Mouse (Mus musculus): ENCODE measurements at regions not wholly inside any gene's neighbourhood (a gene's known extent, or its start where the extent isn't known, plus 50 kb on each side); places are given as distances from the start of the nearest gene placed in this dataset.

- DNase-seq (ENCODE audit: low spot score), result no peak
These were observed 347.6 kb upstream of the Tbc1d2b start for GRCm38 (mm10) chr9:90618154-90618553.

DNA sequence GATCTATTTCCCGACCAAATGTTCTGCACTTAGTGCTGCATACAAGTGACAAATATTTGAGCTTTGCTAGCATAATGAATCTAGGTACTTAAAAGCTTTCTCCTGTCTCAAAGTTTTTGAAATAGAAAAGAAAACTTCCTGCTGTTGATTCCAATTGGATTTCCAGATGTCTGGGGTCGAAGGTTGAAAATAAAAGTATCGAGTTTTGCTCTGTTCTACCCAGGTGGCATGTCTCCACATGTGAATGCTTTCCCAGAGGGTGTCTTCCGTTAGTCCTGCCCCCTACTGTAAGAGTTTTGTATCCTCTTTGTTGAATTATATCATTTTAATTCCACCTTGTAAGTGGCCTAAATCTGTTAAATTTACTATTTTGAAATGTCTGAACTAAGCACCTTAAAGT lies 327.3 kb upstream of the Tbc1d2b start:
- DNase-seq (ENCODE audit: low spot score), result no peak

GRCm38 (mm10) chr9:90556742-90557141 lies 286.1 kb upstream of the Tbc1d2b start:
- DNase-seq (ENCODE audit: low spot score), result no peak

- no peak for DNase-seq (ENCODE audit: low spot score)
These were observed 285.6 kb upstream of the Tbc1d2b start for GRCm38 (mm10) chr9:90556216-90556615.

DNA sequence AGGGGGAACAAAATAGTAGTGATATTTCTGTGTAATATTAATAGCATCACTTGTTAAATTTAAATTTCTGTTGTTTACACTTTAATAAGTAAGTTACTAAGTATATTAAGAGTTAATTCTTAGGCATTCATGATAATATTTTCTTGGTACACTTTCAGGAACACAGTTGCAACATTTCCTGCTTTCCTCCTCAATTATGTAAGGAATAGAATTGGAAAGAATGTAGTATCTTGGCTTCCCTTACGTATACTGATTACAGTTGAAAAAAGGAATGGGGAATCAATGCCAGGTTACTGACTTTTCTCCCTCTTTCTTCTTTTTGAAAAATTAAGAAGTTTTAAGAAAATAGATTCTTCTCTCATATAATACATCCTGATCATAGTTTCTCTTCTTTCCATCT lies 277.3 kb upstream of the Tbc1d2b start:
- DNase-seq (ENCODE audit: low spot score), result peak; percentile 60

DNA sequence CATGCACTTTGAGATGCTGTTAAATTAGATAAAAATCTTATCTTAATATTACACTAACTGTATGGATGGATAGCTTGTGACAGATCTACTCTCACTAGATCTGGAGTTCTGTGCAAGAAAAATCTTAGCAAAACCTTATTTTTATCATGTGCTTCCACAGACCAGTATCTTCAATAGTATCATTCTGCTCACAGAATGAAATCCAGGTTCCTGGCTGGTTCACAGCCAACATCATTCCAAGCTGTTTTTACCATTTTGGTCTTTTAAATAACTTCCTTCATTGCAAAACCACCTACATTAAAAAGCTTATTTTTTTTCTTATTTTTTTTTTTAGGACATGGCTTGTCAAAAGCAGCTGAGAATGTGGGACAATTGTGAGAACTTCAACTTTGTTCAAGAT lies 276.1 kb upstream of the Tbc1d2b start:
- DNase-seq (ENCODE audit: low spot score), result no peak

DNA sequence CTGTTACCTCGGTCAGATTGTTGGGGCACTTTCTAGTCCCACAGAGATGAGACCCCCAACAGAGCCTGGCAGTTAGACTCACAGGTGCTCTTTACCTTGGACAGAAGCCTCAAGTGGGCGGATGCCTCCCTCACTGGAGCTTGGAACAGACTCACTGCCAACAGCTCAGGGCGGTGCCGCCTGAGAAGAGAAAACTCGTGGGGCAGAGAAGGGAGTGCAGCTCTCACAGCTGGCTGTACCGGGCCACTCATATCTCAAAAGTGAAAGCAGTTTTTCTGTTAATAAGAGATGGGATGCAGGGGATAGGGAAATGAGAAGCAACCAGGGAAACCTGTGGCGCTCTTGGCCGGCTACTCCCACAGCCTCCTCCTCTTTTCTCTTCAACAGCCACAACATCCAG lies 267.1 kb upstream of the Tbc1d2b start:
- peak; percentile 11 for DNase-seq (ENCODE audit: low spot score)

- DNase-seq (ENCODE audit: low spot score), result no peak
These were observed 262.8 kb upstream of the Tbc1d2b start for GRCm38 (mm10) chr9:90533372-90533771.

GRCm38 (mm10) chr9:90521186-90521585 lies 250.6 kb upstream of the Tbc1d2b start:
- DNase-seq (ENCODE audit: low spot score), result no peak

DNA sequence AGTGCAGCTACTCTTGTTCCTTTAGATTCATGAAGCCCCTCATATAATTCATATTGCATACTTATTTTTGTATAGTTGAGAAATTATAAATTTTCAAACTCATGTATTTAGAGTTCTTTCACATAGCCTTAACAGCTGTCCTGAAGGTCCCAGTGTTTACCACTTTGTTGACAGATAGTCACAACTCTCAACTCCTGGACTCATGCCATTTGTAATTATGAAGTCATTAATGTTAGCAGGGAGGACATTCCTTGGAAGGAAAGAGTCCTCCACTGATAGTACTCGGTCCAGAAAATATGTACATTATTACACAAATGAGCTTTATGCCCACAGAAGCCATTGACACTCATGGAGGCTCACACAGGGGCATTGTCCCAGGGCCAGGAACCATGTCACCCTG lies 224.3 kb upstream of the Tbc1d2b start:
- no peak for DNase-seq (ENCODE audit: low spot score)

GRCm38 (mm10) chr9:90490561-90491152 lies 220.1 kb upstream of the Tbc1d2b start:
- no peak for DNase-seq (ENCODE audit: low spot score)

DNA sequence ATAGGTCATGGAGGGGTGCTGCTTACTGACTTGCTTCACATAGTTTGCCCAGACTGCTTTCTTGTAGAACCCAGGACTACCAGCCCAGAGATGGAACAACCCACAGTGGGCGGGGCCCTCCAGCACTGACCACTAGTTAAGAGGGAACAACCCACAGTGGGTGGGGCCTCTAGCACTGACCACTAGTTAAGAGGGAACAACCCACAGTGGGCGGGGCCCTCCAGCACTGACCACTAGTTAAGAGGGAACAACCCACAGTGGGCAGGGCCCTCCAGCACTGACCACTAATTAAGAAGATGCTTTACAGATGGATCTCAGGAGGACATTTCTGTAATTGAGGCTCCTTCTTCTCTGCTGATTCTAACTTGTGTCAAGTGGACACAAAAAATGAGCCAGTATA lies 180.0 kb upstream of the Tbc1d2b start:
- no peak for DNase-seq (ENCODE audit: low spot score)

DNA sequence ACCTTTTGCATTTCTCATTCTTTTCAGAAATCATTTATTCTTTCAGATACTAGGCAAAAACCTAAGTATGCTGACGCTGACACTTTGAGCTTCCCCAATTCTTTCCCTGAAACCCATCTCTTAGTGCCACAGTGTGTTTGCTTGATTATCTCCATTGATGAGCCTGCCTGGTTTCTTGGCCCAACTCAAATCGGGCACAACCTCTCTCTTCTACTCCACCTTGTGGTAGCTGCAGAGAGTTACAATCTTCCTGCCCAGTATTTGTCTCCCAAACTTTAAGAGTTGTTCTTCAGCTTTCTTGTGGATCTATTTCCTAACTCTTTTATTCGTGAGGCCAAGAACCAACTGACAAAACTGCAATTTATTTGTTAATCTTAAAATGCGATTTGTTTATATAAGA lies 176.4 kb upstream of the Tbc1d2b start:
- DNase-seq (ENCODE audit: low spot score), result peak; percentile 17

GRCm38 (mm10) chr9:90434902-90435301 lies 164.3 kb upstream of the Tbc1d2b start:
- no peak for DNase-seq (ENCODE audit: low spot score)

- DNase-seq (ENCODE audit: low spot score), result no peak
These were observed 160.3 kb upstream of the Tbc1d2b start for GRCm38 (mm10) chr9:90430898-90431297.

GRCm38 (mm10) chr9:90421662-90422061 lies 151.1 kb upstream of the Tbc1d2b start:
- no peak for DNase-seq (ENCODE audit: low spot score)

GRCm38 (mm10) chr9:90419762-90420541 lies 149.3 kb upstream of the Tbc1d2b start:
- no peak for DNase-seq (ENCODE audit: low spot score)

DNA sequence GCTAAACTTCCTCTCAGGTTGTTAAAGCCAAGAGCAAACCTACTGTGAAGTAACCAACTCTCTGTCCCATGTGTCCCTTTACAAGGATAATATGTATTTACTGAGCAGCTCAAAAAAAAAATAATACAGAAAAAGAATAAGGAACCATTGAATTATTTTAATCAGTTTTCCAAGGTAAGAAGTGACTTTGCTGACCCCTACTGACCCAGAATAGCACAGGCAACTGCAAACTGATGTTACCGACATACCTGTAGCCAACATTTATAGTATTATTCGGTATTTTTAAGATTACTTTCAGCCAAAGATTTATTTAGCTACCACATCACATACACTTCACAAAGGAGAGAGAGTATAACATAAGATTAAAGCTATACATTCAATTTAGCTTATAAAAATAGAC lies 138.2 kb upstream of the Tbc1d2b start:
- DNase-seq (ENCODE audit: low spot score), result peak; percentile 7

DNA sequence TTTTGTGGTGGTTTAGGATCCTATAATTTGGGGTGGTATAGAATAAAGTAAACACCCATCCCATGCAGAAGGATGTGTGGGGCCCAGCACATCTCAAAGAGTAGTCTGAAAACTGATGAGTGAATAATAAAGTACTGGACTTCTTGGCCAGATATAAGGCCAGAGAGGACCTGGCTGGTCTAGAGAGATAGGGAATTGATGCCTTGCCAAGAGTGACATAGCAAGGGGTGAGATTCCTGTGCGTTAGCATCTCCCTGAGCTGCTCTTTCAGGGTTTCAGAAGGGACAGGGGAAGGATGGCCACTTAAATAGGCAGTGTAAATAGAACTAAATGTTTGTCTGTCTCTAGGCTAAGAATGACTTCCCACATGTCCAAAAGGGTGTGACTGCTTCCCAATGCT lies 137.0 kb upstream of the Tbc1d2b start:
- no peak for DNase-seq (ENCODE audit: low spot score)

- no peak for DNase-seq (ENCODE audit: low spot score)
These were observed 117.8 kb upstream of the Tbc1d2b start for GRCm38 (mm10) chr9:90388401-90388800.

- no peak for DNase-seq (ENCODE audit: low spot score)
These were observed 114.4 kb upstream of the Tbc1d2b start for GRCm38 (mm10) chr9:90385047-90385446.

DNA sequence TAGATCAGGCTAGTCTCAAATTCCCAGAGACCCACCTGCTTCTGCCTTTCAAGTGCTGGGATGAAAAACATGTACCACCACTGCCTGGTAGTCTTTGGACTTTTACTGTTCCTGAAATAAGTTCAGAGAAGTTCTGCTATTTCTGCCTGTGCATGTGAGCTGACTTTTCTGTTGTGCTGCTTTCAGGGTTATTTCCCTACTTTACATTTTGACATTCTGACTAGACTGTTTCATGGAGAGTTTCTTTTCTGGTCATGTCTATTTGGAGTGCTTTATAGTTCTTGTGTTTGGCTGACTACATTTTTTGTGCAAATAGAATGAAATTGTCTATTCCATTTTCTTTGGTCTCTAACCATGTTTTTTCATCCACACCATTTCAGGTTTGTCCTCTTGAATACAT lies 109.5 kb upstream of the Tbc1d2b start:
- no peak for DNase-seq (ENCODE audit: low spot score)

- no peak for DNase-seq (ENCODE audit: low spot score)
These were observed 99.0 kb upstream of the Tbc1d2b start for GRCm38 (mm10) chr9:90369568-90369967.

DNA sequence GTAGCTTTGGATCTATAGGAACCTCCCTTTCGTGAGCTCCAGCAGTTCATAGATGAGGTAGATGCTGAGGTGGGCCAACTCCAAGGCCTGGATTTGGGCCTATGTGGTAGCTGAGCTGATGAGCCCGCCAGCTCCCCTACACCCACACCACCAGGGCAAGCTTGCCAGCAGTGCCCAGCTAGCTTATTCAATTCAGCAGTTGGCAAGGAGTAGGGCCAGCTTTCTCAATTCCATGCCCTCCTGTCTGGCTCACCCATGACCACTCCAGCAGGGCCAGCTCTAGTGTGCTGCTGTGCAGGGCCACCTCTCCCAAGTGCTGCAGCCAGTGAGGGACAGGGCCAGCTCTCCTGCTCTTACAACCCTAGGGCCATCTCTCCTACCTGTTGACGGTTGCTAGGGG lies 97.1 kb upstream of the Tbc1d2b start:
- DNase-seq (ENCODE audit: low spot score), result no peak

Measured in heart, adult 8-10 months (tissue).